Mouse (Mus musculus) erythroblast, adult 5-6 weeks (primary cell): ENCODE results near the gene Faim. TPM values are rescaled to one million over a fixed set of nuclear protein-coding genes. Genes with fewer than 3 reads are reported as not detected.

Experiments used
- ATAC-seq: replicated peaks from 2 replicates; pipeline ENCODE4 v1.8.0; 2016; ENCODE audit warnings: moderate number of reproducible peaks, mild to moderate bottlenecking, moderate TSS enrichment, inconsistent platforms; ENCODE audit not compliant: poor library complexity, low FRiP score, severe bottlenecking
- total RNA-seq, 2 experiments: library from RNA; stranded (forward) in 1 of 2; stranded (reverse) in 1 of 2; fragments of 150-400 nt in 1 of 2; fragments of 200-764, 138-1000 nt in 1 of 2; gene quantifications; 2 replicates each; pipeline versions ENCODE4 v1.2.3 to v1.2.4; 2015 to 2017; ENCODE audit warnings: low replicate concordance in 2 of 2

Gene Faim
- total RNA-seq (2015; ENCODE audit: low replicate concordance): 2.9 and 6.5 TPM in 2 replicates
- 13.3 and 25.0 TPM in 2 replicates for total RNA-seq (2017; ENCODE audit: low replicate concordance)

- ATAC-seq: peak; percentile 97
Measured at GRCm38 (mm10) chr9:98985800-98986475, at the start of gene Faim. TSS of gene Faim (plus strand) at chr9:98986373.

DNA sequence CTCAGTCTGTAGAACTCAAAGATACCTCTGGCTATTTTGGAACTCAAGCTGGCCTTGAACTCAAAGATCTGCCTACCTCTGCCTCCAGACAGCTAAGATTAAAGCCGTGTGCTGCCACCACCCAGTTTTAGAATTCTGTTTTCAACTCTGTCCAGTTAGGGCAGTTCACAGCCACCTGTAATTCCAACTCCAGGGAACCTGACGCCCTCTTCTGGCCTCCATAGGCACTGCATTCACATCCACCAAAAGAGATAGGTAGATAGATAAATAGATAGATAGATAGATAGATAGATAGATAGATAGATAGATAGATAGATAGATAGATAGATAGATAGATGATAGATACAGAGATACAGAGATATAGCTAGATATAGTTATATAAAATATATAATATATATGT, 46.9 kb upstream of the Faim start:
- no peak for ATAC-seq

DNA sequence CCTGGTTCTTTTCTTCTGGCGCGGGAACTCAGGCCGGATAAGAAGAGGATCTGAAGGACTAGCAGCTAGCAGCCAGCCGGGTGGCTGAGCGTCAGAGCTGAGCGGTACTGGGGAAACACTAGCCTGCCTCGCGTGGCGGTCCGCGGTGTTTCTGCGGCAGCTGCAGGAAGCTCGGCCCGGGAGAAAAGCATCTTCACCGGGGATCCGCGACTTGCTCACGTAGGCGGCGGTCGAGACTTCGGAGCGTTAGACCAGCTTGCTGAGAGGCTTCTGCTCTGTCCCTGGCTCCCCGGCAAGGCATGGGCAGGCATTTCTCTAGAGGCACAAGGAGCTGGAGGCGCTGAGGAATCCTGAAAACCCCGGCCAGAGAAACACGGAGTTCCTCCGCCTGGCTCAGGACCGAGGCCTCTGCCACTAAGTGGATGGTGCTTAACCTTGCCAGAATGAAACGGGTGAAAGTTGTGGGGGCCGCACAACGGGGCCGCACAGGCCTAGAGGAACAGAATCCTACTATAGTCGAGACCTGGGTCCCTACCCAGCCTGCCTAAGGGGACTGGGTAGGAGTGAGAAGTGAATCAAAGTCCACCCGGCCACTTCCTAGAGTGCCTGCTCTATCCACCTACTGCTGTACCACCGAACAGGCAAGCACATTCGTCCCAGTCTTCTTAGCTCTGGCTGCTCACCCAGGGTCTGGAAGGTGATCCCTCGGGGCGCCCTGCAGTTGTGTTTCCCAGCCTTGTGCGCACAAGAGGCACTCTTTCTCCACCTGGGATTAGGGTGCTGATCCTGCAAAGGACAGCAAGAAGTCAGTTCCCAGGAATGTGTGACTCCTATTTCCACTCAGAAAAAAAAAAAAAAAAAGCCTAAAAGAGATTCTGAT, 33.8 kb upstream of the Faim start:
- ATAC-seq: no peak

GRCm38 (mm10) chr9:98953291-98953690, 32.9 kb upstream of the Faim start:
- no peak for ATAC-seq

DNA sequence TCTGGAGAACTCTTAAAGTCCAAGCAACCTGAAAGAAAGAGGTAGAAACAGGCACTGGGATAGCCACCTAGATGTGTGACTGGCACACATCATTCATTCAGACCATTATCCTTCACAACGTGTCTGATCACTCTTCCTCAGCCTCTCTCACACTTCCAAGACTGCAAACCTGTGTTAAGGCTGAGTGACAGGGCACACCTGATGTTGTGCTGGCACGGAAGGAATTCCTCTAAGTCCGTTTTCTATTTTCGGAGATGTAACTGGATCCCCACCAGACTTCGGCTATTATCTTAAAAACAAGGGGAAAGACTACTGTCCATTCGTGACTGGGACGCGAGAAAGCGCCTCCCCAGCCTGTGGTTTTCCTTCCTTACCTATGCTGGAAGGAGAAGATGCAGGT, 32.3 kb upstream of the Faim start:
- no peak for ATAC-seq

- no peak for ATAC-seq
Measured at GRCm38 (mm10) chr9:98954391-98955102, 31.6 kb upstream of the Faim start.

- ATAC-seq: no peak
Measured at GRCm38 (mm10) chr9:98955103-98955715, 31.0 kb upstream of the Faim start, which contains the start of gene Foxl2. TSS of gene Foxl2 (plus strand) at chr9:98955288.

DNA sequence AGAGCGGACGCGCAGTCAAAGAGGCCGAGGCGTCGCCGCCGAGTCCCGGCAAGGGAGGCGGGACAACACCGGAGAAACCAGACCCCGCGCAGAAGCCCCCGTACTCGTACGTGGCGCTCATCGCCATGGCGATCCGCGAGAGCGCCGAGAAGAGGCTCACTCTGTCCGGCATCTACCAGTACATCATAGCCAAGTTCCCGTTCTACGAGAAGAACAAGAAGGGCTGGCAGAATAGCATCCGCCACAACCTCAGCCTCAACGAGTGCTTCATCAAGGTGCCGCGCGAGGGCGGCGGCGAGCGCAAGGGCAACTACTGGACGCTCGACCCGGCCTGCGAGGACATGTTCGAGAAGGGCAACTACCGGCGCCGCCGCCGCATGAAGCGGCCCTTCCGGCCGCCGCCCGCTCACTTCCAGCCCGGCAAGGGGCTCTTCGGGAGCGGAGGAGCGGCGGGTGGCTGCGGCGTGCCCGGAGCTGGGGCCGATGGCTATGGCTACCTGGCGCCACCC, 30.4 kb upstream of the Faim start:
- no peak for ATAC-seq

DNA sequence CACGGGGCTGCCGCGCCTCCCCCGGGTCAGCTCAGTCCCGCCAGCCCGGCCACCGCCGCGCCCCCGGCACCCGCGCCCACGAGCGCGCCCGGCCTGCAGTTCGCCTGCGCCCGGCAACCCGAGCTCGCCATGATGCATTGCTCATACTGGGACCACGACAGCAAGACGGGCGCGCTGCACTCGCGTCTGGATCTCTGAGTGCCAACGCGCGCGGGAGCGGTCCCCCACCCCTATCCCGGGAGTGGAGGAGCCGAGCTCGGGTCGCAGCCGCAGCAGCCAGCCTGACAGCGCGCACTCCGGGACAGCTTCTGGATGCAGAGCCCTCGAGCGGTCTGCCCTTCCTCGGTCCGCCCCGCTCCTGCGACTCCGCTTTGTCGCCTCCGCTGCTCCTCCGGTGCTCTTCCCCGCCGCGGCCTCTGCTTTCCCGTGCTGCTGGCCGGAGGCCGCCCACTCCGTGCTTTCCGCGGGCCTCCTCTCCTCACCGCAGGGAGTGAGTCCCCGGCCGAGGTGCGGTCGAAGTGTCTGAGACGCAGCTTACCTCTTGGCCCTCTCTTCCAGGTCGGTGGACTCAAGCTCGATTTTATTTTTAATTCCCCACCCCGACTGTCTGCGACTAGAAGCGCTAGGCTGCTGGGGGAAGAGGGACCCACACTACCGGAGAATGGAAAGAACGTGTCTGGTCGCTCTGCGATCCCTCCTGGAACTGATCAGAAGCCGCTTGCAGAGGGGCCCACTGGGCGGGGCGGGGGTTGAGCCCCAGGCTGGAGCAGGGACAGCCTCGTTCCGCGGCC, 29.4 kb upstream of the Faim start:
- no peak for ATAC-seq

DNA sequence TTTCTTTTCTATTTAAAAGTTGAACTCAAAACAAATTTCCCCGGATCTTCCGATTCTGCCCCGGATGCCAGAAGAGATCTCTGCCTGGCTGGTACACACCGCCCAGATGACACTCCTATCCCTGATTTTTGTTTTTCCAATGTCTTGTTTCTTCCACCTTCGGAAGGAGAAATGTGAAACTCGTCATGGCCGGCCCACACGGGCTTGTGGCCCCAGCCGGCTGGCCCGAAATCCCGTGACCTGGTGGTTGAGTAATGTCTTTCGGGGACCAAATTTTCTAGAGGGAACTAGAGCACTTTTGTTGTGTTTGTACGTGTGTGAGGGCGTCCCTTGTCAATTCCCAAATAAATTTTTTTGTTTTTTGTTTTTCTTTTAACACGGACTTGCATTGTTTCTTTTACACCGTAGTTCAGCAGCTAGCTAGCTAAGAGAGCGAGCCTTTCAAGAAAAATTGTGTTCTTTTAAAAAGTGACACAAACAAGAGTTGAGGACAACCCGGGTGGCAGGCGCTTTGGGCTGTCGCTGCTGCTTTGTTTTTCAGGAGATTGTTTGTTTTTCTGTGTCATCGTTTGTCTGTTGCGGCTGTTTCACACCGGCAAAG, 28.3 kb upstream of the Faim start:
- ATAC-seq: no peak

DNA sequence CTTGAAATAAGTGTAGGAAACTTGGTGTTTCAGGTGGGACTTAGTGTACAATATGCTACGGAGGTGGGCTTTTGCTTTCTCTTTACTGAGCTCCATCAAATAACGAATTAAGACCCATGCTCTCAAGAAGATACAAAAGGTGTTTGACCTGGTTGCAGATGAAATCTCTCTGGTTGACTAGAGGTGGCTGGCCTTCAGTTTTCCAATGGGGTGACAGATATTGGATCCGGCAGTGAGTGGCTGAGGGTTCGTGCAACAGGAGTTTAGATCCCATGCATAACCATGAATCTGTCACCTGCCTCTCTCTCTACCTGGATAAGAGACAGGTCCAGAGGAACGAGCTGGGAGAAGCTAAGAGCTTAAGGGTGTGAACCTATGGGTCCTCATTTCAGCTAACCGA, 27.5 kb upstream of the Faim start:
- no peak for ATAC-seq

DNA sequence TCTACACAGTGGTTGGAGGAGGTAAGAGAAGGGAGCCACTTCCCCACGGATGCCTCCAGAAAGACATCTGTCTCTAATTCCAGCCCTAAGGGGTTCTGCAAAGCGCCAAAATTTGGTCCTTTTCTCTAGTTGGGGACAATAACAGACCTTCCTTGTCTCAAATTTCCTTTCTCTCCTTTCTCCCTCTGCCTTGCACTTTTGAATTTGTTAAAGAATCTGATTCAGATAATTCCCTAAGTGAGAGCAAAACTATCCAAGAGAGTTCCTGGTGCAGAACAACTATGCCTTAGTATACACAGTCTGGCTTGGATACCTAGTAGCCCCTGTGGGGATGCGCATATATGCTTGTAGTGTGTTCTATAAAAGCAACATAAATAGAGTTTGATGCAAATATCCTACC, 26.3 kb upstream of the Faim start:
- no peak for ATAC-seq

DNA sequence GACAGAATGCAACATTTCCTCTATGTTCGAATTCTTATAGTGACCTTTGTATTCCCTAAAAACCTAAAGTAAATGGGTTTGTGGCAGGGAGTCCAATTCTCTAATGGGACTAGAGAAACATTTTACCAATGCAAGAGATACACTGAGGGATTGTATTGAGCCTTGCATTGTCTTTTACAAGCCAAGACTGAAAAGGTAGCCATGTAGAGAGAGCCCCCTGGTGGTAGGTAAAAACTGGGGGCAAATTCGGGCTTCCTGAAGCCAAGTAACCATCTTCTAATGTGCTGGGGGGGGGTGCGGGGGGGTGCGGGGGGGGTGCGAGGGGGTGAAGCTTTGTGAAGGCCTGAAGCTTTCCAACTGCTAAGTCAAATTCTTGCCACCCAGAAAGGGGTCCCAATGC, 25.8 kb upstream of the Faim start:
- ATAC-seq: no peak

DNA sequence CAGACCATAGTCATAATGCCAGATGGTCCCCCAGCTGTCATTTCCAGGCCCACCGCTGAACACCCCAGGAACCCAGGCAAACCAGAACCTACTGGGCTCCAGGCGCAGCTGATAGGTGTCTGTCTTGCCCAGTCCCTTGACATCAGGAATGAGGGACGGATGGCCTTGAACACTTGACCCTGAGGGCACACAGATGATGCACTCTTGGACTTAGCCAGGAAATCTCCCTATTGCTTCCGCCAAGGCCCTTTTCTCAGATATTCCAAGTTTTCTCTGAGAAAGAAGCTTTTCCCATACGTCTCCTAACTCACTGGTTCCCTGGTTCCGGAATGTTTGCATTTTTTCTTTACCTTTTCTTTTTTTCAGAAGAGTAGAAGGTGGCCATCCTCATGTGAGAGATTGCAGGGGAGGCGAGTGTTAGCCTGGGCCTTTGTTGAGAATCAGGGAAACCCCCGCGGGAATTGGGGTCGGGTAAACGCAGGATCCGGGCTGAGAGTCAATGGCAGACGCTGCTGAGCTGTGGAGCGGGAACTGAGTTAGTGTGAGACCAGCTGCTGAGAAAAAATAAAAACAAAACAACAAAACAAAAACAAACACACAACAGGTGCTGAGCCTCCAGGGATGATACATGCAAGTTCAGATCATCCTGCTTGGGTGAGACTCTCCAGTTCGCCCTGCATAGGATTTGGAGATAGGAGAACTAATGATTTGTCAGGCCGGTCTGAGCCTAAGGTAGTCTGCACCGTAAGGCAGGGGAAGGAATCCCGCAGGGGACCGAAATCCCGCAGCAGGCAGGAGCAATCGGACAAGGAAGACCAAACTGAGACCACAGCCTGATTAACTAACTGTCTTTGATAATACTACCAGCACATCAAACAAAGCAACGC, 24.3 kb upstream of the Faim start:
- ATAC-seq: no peak

- ATAC-seq: no peak
Measured at GRCm38 (mm10) chr9:98962478-98963142, 23.6 kb upstream of the Faim start.

- no peak for ATAC-seq
Measured at GRCm38 (mm10) chr9:98963661-98964060, 22.5 kb upstream of the Faim start.

GRCm38 (mm10) chr9:98965084-98965483, 21.1 kb upstream of the Faim start:
- ATAC-seq: no peak
